Mouse (Mus musculus): ENCODE measurements at regions not wholly inside any gene's neighbourhood (a gene's known extent, or its start where the extent isn't known, plus 50 kb on each side); places are given as distances from the start of the nearest gene placed in this dataset.

DNA sequence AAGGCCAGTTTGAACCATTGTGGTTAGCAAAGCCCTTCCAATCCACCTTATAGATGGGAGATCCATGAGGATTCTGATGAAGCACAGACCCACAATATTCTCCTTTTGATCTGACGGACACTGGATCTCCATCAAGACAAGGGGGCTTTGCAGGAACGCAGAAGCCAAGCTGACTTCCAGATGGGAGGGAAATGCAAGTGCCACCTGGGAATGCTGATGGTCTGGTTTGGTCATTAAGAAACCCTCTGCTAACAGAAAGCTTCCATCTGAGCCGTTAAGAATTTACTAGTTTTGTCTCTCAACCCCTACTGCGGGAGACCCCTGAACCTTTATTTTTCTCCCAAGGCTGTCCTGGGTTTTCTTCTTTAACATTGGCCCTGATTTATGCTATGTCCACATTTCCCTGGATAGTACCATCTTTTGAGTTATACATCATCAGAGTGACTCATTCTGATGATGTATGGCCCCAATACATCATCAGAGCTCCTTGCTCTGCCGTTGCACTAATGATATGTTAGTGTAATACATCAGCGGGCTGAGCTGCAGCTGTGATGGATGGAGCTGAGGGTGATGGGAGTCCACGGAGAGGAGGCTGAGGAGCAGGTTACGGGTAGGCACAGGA is 898.3 kb downstream of the Kcnma1 start:
- H3K9ac ChIP-seq (ENCODE audit: low read depth, low read length): no peak overlapping the region

DNA sequence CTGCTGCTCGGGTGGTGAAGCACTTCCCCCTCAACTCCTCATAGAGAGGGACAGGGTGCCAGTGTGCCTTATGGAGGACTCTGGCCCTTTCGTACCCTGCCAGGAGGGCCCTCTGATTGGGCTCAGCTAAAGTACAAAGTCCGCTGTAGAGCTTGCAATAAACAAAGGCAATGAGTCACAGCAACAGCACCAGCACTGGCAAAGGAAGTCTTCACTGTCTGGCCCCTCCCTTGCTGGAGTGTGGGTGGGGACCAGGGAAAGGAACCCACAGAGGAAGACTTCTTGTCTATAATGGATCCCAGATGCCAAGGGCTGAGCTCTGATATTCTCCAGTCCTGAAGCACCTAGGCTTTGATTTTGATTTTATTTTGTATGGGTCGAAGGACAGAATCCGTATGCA is 899.4 kb downstream of the Kcnma1 start:
- 66% methylated on average over 5 of the region's 5 CpGs for WGBS
- Histone ChIP-seq H3K27me3 (ENCODE audit: control insufficient read depth, insufficient read depth, low read length) (no peaks in the 10 kb centered on the region), H3K4me3 (no peak overlapping the region), H3K79me2 (replicated peaks; ENCODE audit: control insufficient read depth, insufficient read depth, low read length) (no peaks in the 10 kb centered on the region), H3K36me3 (ENCODE audit: control insufficient read depth, insufficient read depth, low read length) (no peaks in the 10 kb centered on the region), H3K27ac (no peak overlapping the region), H3K9ac (ENCODE audit: low read depth, low read length) (no peak overlapping the region), H3K4me1 (ENCODE audit: control insufficient read depth, insufficient read depth, low read length) (no peaks in the 10 kb centered on the region)
- intact Hi-C loops (cut with DNase I): no loop called here
- peak in 1 of 2 experiments; percentile 4 for DNase-seq
- TF ChIP-seq CTCF (IDR thresholded peaks at IDR 0.05) (no peak), EP300 (IDR thresholded peaks at IDR 0.05; ENCODE audit: insufficient read depth, low read depth, low read length) (no peak), POLR2A (IDR thresholded peaks at IDR 0.05; ENCODE audit: insufficient read depth, low read depth, low read length) (no peak)

More for the DNA sequence above, 898.3 kb downstream of the Kcnma1 start:
- H3K4me3 ChIP-seq: no peak overlapping the region
- no peaks in the 10 kb centered on the region for H3K79me2 ChIP-seq (replicated peaks; ENCODE audit: control insufficient read depth, insufficient read depth, low read length)
- DNase-seq: no peak
- no peaks in the 10 kb centered on the region for H3K27me3 ChIP-seq (ENCODE audit: control insufficient read depth, insufficient read depth, low read length)
- TF ChIP-seq EP300 (IDR thresholded peaks at IDR 0.05; ENCODE audit: insufficient read depth, low read depth, low read length) (no peak), CTCF (IDR thresholded peaks at IDR 0.05) (no peak), POLR2A (IDR thresholded peaks at IDR 0.05; ENCODE audit: insufficient read depth, low read depth, low read length) (no peak)
- 79% methylated on average over 8 of the region's 8 CpGs for WGBS
- no peaks in the 10 kb centered on the region for H3K4me1 ChIP-seq (ENCODE audit: control insufficient read depth, insufficient read depth, low read length)
- H3K27ac ChIP-seq: no peak overlapping the region
- intact Hi-C loops (cut with DNase I): no loop called here
- H3K36me3 ChIP-seq (ENCODE audit: control insufficient read depth, insufficient read depth, low read length): no peaks in the 10 kb centered on the region

DNA sequence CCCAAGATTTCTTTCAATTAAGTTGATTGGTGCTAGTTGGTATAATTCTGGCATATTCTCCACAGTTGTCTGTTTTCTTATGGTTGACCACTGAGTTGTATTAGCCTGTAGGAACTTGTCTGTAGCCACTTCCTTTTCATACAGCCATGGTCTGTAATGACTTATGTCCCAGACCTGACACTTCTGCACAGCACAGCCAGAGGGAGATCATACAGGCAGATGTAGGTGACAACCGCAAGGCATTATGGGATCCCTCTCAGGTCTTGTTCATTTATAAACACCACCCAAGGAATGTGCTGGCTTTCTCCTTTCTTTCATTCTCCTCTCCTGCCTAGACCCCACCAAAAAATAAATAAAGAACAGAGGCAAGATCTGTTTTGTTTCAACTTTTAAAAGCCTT is 899.8 kb downstream of the Kcnma1 start:
- Histone ChIP-seq H3K79me2 (replicated peaks; ENCODE audit: control insufficient read depth, insufficient read depth, low read length) (no peaks in the 10 kb centered on the region), H3K9ac (ENCODE audit: low read depth, low read length) (no peak overlapping the region), H3K36me3 (ENCODE audit: control insufficient read depth, insufficient read depth, low read length) (no peaks in the 10 kb centered on the region), H3K4me3 (no peak overlapping the region), H3K27me3 (ENCODE audit: control insufficient read depth, insufficient read depth, low read length) (no peaks in the 10 kb centered on the region), H3K27ac (no peak overlapping the region), H3K4me1 (ENCODE audit: control insufficient read depth, insufficient read depth, low read length) (no peaks in the 10 kb centered on the region)
- no peak for TF ChIP-seq EP300 (IDR thresholded peaks at IDR 0.05; ENCODE audit: insufficient read depth, low read depth, low read length)
- TF ChIP-seq CTCF (IDR thresholded peaks at IDR 0.05): no peak
- no peak for TF ChIP-seq POLR2A (IDR thresholded peaks at IDR 0.05; ENCODE audit: insufficient read depth, low read depth, low read length)
- DNase-seq: no peak
- 94% methylated on average over 1 of the region's 1 CpGs for WGBS
- intact Hi-C loops (cut with DNase I): no loop called here

DNA sequence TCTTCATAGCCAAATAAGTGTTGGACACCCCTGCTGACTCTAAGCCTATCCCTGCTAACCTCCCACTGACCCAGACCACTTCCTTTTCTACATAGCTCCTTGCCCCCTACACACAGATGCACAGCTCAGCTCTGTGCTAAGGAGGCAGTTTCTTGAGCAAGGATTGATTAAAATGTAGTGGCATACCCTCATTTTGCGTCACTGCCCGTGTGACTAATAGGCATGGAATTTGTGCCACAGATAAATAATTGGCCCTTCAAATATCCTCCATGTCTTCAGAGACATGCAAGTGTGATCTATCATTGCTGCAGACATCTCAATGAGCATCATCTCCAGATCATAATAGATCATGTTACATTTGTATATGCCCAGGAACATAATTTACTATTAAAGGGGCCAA is 901.9 kb downstream of the Kcnma1 start:
- DNase-seq: no peak
- WGBS: 73% methylated on average over 2 of the region's 2 CpGs
- no peak for TF ChIP-seq EP300 (IDR thresholded peaks at IDR 0.05; ENCODE audit: insufficient read depth, low read depth, low read length)
- Histone ChIP-seq H3K9ac (ENCODE audit: low read depth, low read length) (no peak overlapping the region), H3K27ac (no peak overlapping the region), H3K27me3 (ENCODE audit: control insufficient read depth, insufficient read depth, low read length) (no peaks in the 10 kb centered on the region), H3K4me3 (no peak overlapping the region), H3K36me3 (ENCODE audit: control insufficient read depth, insufficient read depth, low read length) (no peaks in the 10 kb centered on the region), H3K4me1 (ENCODE audit: control insufficient read depth, insufficient read depth, low read length) (no peaks in the 10 kb centered on the region), H3K79me2 (replicated peaks; ENCODE audit: control insufficient read depth, insufficient read depth, low read length) (no peaks in the 10 kb centered on the region)
- intact Hi-C loops (cut with DNase I): no loop called here

DNA sequence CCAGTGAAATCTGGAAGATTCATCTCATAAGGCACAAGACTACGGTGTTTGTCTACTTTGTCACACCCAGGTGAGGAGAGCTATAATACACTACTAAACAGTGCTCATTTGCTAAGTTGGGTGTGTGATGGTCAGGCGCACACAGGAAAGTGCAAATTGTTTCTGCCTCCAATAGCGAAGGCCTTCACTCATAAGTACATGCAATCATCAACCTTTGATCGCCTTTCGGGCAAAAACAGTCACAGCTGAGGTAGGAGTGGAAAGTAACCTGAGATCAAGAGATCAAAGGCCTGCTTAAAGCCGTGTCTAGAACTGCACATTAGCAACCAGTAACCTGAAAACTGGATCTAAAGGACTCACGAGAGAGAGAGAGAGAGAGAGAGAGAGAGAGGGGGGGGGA is 905.7 kb downstream of the Kcnma1 start:
- WGBS: 89% methylated on average over 7 of the region's 7 CpGs
- DNase-seq: no peak
- no peaks in the 10 kb centered on the region for H3K36me3 ChIP-seq (ENCODE audit: control insufficient read depth, insufficient read depth, low read length)
- TF ChIP-seq POLR2A (IDR thresholded peaks at IDR 0.05; ENCODE audit: insufficient read depth, low read depth, low read length): no peak
- no peak for TF ChIP-seq EP300 (IDR thresholded peaks at IDR 0.05; ENCODE audit: insufficient read depth, low read depth, low read length)
- no peak for TF ChIP-seq CTCF (IDR thresholded peaks at IDR 0.05)
- H3K27ac ChIP-seq: no peak overlapping the region
- H3K79me2 ChIP-seq (replicated peaks; ENCODE audit: control insufficient read depth, insufficient read depth, low read length): no peaks in the 10 kb centered on the region
- H3K9ac ChIP-seq (ENCODE audit: low read depth, low read length): no peak overlapping the region
- intact Hi-C loops (cut with DNase I): no loop called here
- H3K27me3 ChIP-seq (ENCODE audit: control insufficient read depth, insufficient read depth, low read length): no peaks in the 10 kb centered on the region
- no peak overlapping the region for H3K4me3 ChIP-seq
- H3K4me1 ChIP-seq (ENCODE audit: control insufficient read depth, insufficient read depth, low read length): no peaks in the 10 kb centered on the region

DNA sequence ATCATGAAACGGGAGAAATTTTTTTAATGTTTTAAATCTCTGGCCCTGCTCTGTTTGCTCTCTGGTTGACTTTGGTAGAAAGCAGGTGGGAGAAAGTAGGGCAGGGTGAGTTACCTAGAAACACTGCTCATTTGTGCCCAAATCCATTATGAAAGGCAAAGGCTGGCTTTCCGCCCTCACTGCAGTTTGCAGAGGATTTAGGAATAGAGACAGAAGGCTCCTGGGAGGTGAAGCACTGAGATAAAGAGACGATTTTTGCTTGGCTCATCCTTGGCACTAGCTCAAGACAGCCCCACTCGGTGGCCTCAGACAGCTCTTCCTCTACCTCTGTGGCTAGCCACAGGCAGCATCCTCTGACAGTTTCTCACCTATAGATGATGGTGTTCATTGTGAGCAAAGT is 906.8 kb downstream of the Kcnma1 start:
- WGBS: 64% methylated on average over 4 of the region's 4 CpGs
- Histone ChIP-seq H3K27me3 (ENCODE audit: control insufficient read depth, insufficient read depth, low read length) (no peaks in the 10 kb centered on the region), H3K4me3 (no peak overlapping the region), H3K27ac (no peak overlapping the region), H3K9ac (ENCODE audit: low read depth, low read length) (no peak overlapping the region), H3K4me1 (ENCODE audit: control insufficient read depth, insufficient read depth, low read length) (no peaks in the 10 kb centered on the region), H3K36me3 (ENCODE audit: control insufficient read depth, insufficient read depth, low read length) (no peaks in the 10 kb centered on the region), H3K79me2 (replicated peaks; ENCODE audit: control insufficient read depth, insufficient read depth, low read length) (no peaks in the 10 kb centered on the region)
- TF ChIP-seq CTCF (IDR thresholded peaks at IDR 0.05): no peak
- no peak for TF ChIP-seq EP300 (IDR thresholded peaks at IDR 0.05; ENCODE audit: insufficient read depth, low read depth, low read length)
- no peak for TF ChIP-seq POLR2A (IDR thresholded peaks at IDR 0.05; ENCODE audit: insufficient read depth, low read depth, low read length)
- no peak for DNase-seq
- intact Hi-C loops (cut with DNase I): no loop called here
